Mouse (Mus musculus) bone marrow macrophage, adult 2 months (primary cell): ENCODE measurements around the gene Car6.

Experiments
- CTCF ChIP-seq: IDR thresholded peaks from 2 replicates; pipeline ENCODE4 v1.5.1; 2012; ENCODE audit warnings: low read depth, mild to moderate bottlenecking, low read length, moderate library complexity
- POLR2A ChIP-seq: IDR thresholded peaks from 2 replicates; pipeline ENCODE4 v1.6.1; 2012; ENCODE audit warnings: mild to moderate bottlenecking, low read depth, low read length, borderline replicate concordance

- TF ChIP-seq POLR2A (no peak), CTCF (no peak)
Observed at GRCm38 (mm10) chr4:150209751-150210150, 8.6 kb upstream of the Car6 start.
